Comparison of ENCODE assay signal across 9 mouse cellular contexts in the genomic region with DNA sequence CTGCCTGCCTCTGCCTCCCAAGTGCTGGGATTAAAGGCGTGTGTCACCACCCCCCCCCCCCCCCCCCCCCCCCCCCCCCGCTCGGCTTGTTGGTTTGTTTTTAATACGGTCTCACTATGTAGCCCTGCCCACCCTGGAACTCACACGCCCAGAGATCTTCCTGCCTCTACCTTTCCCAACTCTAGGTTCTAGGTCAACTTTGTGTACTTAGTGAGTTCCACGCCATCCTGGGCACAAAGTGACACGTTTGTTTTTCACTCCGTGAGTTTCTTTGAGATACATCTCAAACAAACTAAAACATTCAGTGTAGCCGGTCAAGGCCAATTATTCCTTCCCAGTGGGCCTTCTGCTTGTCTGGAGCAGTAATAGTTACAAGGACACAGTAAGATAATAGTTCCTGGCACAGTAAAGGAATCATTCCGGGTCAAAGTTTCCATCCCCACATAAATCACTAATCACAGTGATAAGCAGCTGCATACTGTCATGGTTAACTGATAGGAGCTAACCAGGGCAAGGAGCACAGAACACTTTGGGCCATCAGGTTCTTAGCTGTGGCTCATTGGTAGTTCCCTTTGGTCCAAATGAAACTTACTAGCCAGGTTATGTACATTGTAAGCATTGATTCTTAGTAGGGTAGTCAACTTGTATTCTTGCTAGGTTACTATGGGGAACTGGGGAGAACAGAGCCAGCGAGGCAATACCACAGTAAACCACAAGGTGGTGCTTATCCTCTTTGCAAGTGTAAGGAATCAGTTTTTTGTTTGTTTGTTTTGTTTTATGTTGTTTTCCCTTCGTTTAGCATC. TPM values are rescaled to one million over a fixed set of nuclear protein-coding genes. Genes with fewer than 3 reads are reported as not detected.
A peak's percentile ranks its signal among the peaks of the same experiment; 100 is the strongest.
DNase-seq lines count a peak whose midpoint lies in the region; ATAC-seq lines count a peak whose summit lies in the region.
"Had no signal": no experiment of that assay in that cellular context is flagged by ENCODE, and none has a peak within 500 bp of the region (broad histone marks: within the 10 kb centered on the region; RNA-seq: fewer than 3 reads in every experiment).

No protein-coding gene starts in this region.

- peak; percentile 29; the same call in 1 of the 2 replicates for ATAC-seq in hindbrain, embryonic 11.5 days (ENCODE audit: low FRiP score)
- no peak for ATAC-seq in midbrain, embryonic 14.5 days (ENCODE audit: low FRiP score, low TSS enrichment)

- DNase-seq in heart, adult 18-20 months, result peak; percentile 49 to 83
- no peak for DNase-seq in heart, adult 11 months
- peak; percentile 74 for DNase-seq in adrenal gland, adult 2 months
- peak; percentile 56 for DNase-seq in embryo, embryonic 11.5 days (ENCODE audit: low read depth, low spot score)
- DNase-seq in hindbrain, embryonic 11.5 days (ENCODE audit: low spot score), result peak; percentile 80
- peak; percentile 40 to 67 for DNase-seq in layer of hippocampus, postnatal 36 days
- DNase-seq in midbrain, embryonic 14.5 days, result peak; percentile 86
- peak; percentile 58 to 78 for DNase-seq in spleen, postnatal 10 days (ENCODE audit: low spot score in 2 of 2)

- H3K9ac ChIP-seq in hindbrain, embryonic 11.5 days (ENCODE audit: low read depth, low read length), result no peak overlapping the region
- no peak overlapping the region for H3K9ac ChIP-seq in midbrain, embryonic 14.5 days (replicated peaks; ENCODE audit: low read length)
- H3K9ac ChIP-seq: limb, embryonic 12.5 days had no signal

- H3K4me1 ChIP-seq in hindbrain, embryonic 11.5 days (replicated peaks; ENCODE audit: control insufficient read depth, insufficient read depth, low read length), result no peaks in the 10 kb centered on the region
- H3K4me1 ChIP-seq in midbrain, embryonic 14.5 days (ENCODE audit: control insufficient read depth, insufficient read depth, low read length), result no peaks in the 10 kb centered on the region
- H3K4me1 ChIP-seq: limb, embryonic 12.5 days had no signal

- no peaks in the 10 kb centered on the region for H3K9me3 ChIP-seq in hindbrain, embryonic 11.5 days (ENCODE audit: control insufficient read depth, low read length)
- no peaks in the 10 kb centered on the region for H3K9me3 ChIP-seq in midbrain, embryonic 14.5 days (ENCODE audit: control insufficient read depth, low read length)
- H3K9me3 ChIP-seq: limb, embryonic 12.5 days had no signal

- no peak overlapping the region for H3K4me3 ChIP-seq in hindbrain, embryonic 11.5 days (ENCODE audit: low read depth, low read length)
- H3K4me3 ChIP-seq in midbrain, embryonic 14.5 days (replicated peaks; ENCODE audit: low read depth, low read length), result no peak overlapping the region
- H3K4me3 ChIP-seq: limb, embryonic 12.5 days had no signal

- 81% methylated on average over 8 of the region's 12 CpGs for WGBS in hindbrain, embryonic 11.5 days
- 80% methylated on average over 10 of the region's 12 CpGs for WGBS in midbrain, embryonic 14.5 days

- H3K36me3 ChIP-seq in hindbrain, embryonic 11.5 days (ENCODE audit: control insufficient read depth, insufficient read depth, low read length), result no peaks in the 10 kb centered on the region
- H3K36me3 ChIP-seq in midbrain, embryonic 14.5 days (ENCODE audit: control insufficient read depth, insufficient read depth, low read length), result peaks cover 22% of the 10 kb centered on the region

- H3K4me2 ChIP-seq in hindbrain, embryonic 11.5 days (replicated peaks; ENCODE audit: low read depth, low read length), result no peak overlapping the region
- no peak overlapping the region for H3K4me2 ChIP-seq in midbrain, embryonic 14.5 days (ENCODE audit: low read length)
- H3K4me2 ChIP-seq: limb, embryonic 12.5 days had no signal

- no peak overlapping the region for H3K27ac ChIP-seq in hindbrain, embryonic 11.5 days (ENCODE audit: low read depth, low read length)
- no peak overlapping the region for H3K27ac ChIP-seq in midbrain, embryonic 14.5 days (replicated peaks; ENCODE audit: low read depth, low read length)
- H3K27ac ChIP-seq: limb, embryonic 12.5 days had no signal

- no peaks in the 10 kb centered on the region for H3K27me3 ChIP-seq in hindbrain, embryonic 11.5 days (ENCODE audit: control insufficient read depth, insufficient read depth, low read length)
- H3K27me3 ChIP-seq in midbrain, embryonic 14.5 days (ENCODE audit: control insufficient read depth, insufficient read depth, low read length), result no peaks in the 10 kb centered on the region
- H3K27me3 ChIP-seq: limb, embryonic 12.5 days had no signal

RNA-seq across cellular contexts. Expression of a gene that starts 15.1 kb away (rescaled TPM):
- total RNA-seq in heart, adult 18-20 months (2021), result 1 to 10 TPM; 7.9 TPM
- 10 to 100 TPM; 24.6 to 37.9 TPM for total RNA-seq in adrenal gland, adult 2 months (2021)
- 16.4 and 17.1 TPM in 2 replicates for polyA plus RNA-seq in adrenal gland, adult 2 months (2012; rRNA removed)
- polyA plus RNA-seq in hindbrain, embryonic 11.5 days (2014; fragmentation: Nextera tagmentation; extraction: Ambion mirVana), result 21.5 and 23.2 TPM in 2 replicates
- 10 to 100 TPM; 26.2 to 26.6 TPM for total RNA-seq in layer of hippocampus, postnatal 36 days (2021)
- polyA plus RNA-seq in midbrain, embryonic 14.5 days (2014; fragmentation: Nextera tagmentation; extraction: Ambion mirVana), result 16.4 and 21.2 TPM in 2 replicates

RNA-seq across cellular contexts. Expression of a gene that starts 24.8 kb away (rescaled TPM):
- 100 to 1,000 TPM; 227 to 240 TPM for total RNA-seq in heart, adult 18-20 months (2021)
- 100 to 1,000 TPM; 531 to 586 TPM for total RNA-seq in adrenal gland, adult 2 months (2021)
- 612 and 712 TPM in 2 replicates for polyA plus RNA-seq in adrenal gland, adult 2 months (2012; rRNA removed)
- 126 TPM in 2 replicates for polyA plus RNA-seq in hindbrain, embryonic 11.5 days (2014; fragmentation: Nextera tagmentation; extraction: Ambion mirVana)
- 100 to 1,000 TPM; 226 to 229 TPM for total RNA-seq in layer of hippocampus, postnatal 36 days (2021)
- 119 and 123 TPM in 2 replicates for polyA plus RNA-seq in midbrain, embryonic 14.5 days (2014; fragmentation: Nextera tagmentation; extraction: Ambion mirVana)

RNA-seq across cellular contexts. Expression of a gene that starts 39.4 kb away (rescaled TPM):
- total RNA-seq in heart, adult 18-20 months (2021), result under 1 TPM; 0.20 to 0.31 TPM
- total RNA-seq in adrenal gland, adult 2 months (2021), result 10 to 100 TPM in 1 of 2 experiments, 1 to 10 TPM in 1; 6.1 to 57.5 TPM
- 20.1 and 46.8 TPM in 2 replicates for polyA plus RNA-seq in adrenal gland, adult 2 months (2012; rRNA removed)
- 0.09 TPM in 1 of 2 replicates, not detected in the other for polyA plus RNA-seq in hindbrain, embryonic 11.5 days (2014; fragmentation: Nextera tagmentation; extraction: Ambion mirVana)
- under 1 TPM; 0.25 to 0.40 TPM for total RNA-seq in layer of hippocampus, postnatal 36 days (2021)
- polyA plus RNA-seq in midbrain, embryonic 14.5 days (2014; fragmentation: Nextera tagmentation; extraction: Ambion mirVana), result not detected in 2 replicates
- polyA plus RNA-seq: limb, embryonic 12.5 days had no signal

Comparison
In these comparisons a context has a peak if more than half of its experiments do, and no peak if none do; other contexts are left out.
1. RNA of a gene that starts 39.4 kb away (total RNA-seq): 6.1 to 57.5 TPM in adrenal gland, adult 2 months; 0.25 to 0.40 TPM in layer of hippocampus, postnatal 36 days and 0.20 to 0.31 TPM in heart, adult 18-20 months; every median in the first group is over 4 times any median in the second.